Mouse (Mus musculus) erythroblast, embryonic 14.5 days (primary cell): ENCODE measurements at regions not wholly inside any gene's neighbourhood (a gene's known extent, or its start where the extent isn't known, plus 50 kb on each side); places are given as distances from the start of the nearest gene placed in this dataset.

Experiments used
- H3K27me3 ChIP-seq: 2 replicates; pipeline ENCODE4 v1.6.1; 2012; ENCODE audit warnings: inconsistent platforms; ENCODE audit not compliant: control insufficient read depth
- H3K36me3 ChIP-seq: 2 replicates; pipeline ENCODE4 v1.6.1; 2012; ENCODE audit warnings: mild to moderate bottlenecking, inconsistent platforms; ENCODE audit not compliant: control insufficient read depth
- H3K4me1 ChIP-seq: 2 replicates; pipeline ENCODE4 v1.6.1; 2012; ENCODE audit warnings: inconsistent platforms; ENCODE audit not compliant: control insufficient read depth
- H3K4me3 ChIP-seq: replicated peaks from 2 replicates; pipeline ENCODE3; 2012; ENCODE audit warnings: moderate library complexity, mild to moderate bottlenecking, inconsistent platforms
- H3K9me3 ChIP-seq: 2 replicates; pipeline ENCODE4 v1.6.1; 2012; ENCODE audit warnings: low read length, inconsistent platforms, mixed read lengths; ENCODE audit not compliant: control insufficient read depth
- GATA1 ChIP-seq: IDR thresholded peaks from 2 replicates; pipeline ENCODE4 v1.6.1; 2012; ENCODE audit warnings: low read length, inconsistent platforms, mixed read lengths
- TAL1 ChIP-seq: IDR thresholded peaks from 3 replicates; pipeline ENCODE4 v1.6.1; 2012; ENCODE audit warnings: low read length, inconsistent platforms, mixed read lengths

GRCm38 (mm10) chr10:117431850-117432249 is 52.0 kb upstream of the Cpsf6 start:
- Histone ChIP-seq H3K36me3 (no peaks in the 10 kb centered on the region), H3K4me1 (peaks cover 14% of the 10 kb centered on the region), H3K4me3 (no peak overlapping the region), H3K9me3 (no peaks in the 10 kb centered on the region), H3K27me3 (no peaks in the 10 kb centered on the region)
- TF ChIP-seq TAL1 = no peak
- TF ChIP-seq GATA1 = no peak

- H3K4me3 ChIP-seq = no peak overlapping the region
- H3K36me3 ChIP-seq = no peaks in the 10 kb centered on the region
- H3K4me1 ChIP-seq = peaks cover 14% of the 10 kb centered on the region
- no peaks in the 10 kb centered on the region for H3K27me3 ChIP-seq
- no peak for TF ChIP-seq TAL1
- no peak for TF ChIP-seq GATA1
- H3K9me3 ChIP-seq = no peaks in the 10 kb centered on the region
Observed at GRCm38 (mm10) chr10:117431086-117431619, 51.3 kb upstream of the Cpsf6 start.

DNA sequence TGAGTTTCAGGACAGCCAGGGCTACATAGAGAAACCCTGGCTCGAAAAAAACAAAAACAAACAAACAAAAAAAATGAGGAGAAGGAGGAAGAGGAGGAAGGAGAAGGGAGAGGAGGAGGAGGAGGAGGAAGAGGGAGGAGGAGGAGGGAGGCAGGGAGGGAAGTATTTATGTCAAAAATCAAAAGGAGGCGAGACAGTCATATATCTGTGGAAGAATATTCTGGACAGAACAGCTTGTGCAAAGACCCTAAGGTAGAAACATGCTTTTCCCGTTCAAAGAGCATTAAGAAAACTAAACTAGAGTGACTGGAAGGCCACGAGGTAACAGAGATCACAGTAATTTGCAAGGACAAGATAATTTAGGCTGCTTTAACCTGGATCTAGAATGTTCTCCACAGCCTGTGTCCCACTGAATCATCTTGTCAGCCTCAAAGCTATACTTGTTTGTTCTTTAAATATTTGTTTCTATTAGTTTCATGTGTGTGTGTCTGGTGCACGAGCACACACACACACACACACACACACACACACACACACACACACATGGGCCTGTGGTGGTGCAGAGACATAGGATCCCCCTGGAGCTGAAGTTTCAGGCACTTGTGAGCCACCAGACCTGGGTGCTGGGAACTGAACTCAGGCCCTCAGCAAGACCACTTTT is 50.5 kb upstream of the Cpsf6 start:
- Histone ChIP-seq H3K4me1 (peaks cover 11% of the 10 kb centered on the region), H3K4me3 (no peak overlapping the region), H3K9me3 (no peaks in the 10 kb centered on the region), H3K36me3 (no peaks in the 10 kb centered on the region), H3K27me3 (no peaks in the 10 kb centered on the region)
- no peak for TF ChIP-seq GATA1
- no peak for TF ChIP-seq TAL1

- Histone ChIP-seq H3K4me3 (no peak overlapping the region), H3K9me3 (no peaks in the 10 kb centered on the region), H3K27me3 (no peaks in the 10 kb centered on the region), H3K4me1 (peaks cover 5% of the 10 kb centered on the region; the same call in 1 of the 2 replicates), H3K36me3 (no peaks in the 10 kb centered on the region)
- TF ChIP-seq GATA1 = no peak
- no peak for TF ChIP-seq TAL1
Observed at GRCm38 (mm10) chr10:117429459-117430183, 49.8 kb upstream of the Cpsf6 start.
